Mouse (Mus musculus) midbrain, embryonic 12.5 days (tissue): ENCODE measurements around the gene Synpr. TPM values are rescaled to one million over a fixed set of nuclear protein-coding genes. Genes with fewer than 3 reads are reported as not detected.

Source experiments
- ATAC-seq: fragments of 200-750 bp; cut with Nextera tagmentation; 2 replicates; pipeline ENCODE4 v1.8.0; 2017; ENCODE audit warnings: low read depth, moderate TSS enrichment, moderate library complexity; ENCODE audit not compliant: low FRiP score
- H3K27ac ChIP-seq: fragments of 300-500 bp; sonication (generic); replicated peaks from 2 replicates; pipeline ENCODE4 v1.5.1; 2016; ENCODE audit warnings: mild to moderate bottlenecking
- H3K27me3 ChIP-seq: fragments of 300-500 bp; sonication (generic); 2 replicates; pipeline ENCODE4 v1.6.1; 2016; ENCODE audit warnings: mild to moderate bottlenecking
- H3K36me3 ChIP-seq: fragments of 300-500 bp; sonication (generic); 2 replicates; pipeline ENCODE4 v1.6.1; 2016
- H3K4me1 ChIP-seq: fragments of 300-500 bp; sonication (generic); 2 replicates; pipeline ENCODE4 v1.6.1; 2016
- H3K4me2 ChIP-seq: fragments of 300-500 bp; sonication (generic); replicated peaks from 2 replicates; pipeline ENCODE4 v1.6.1; 2016; ENCODE audit warnings: mild to moderate bottlenecking, moderate library complexity
- H3K4me3 ChIP-seq: fragments of 300-500 bp; sonication (generic); 2 replicates; pipeline ENCODE4 v1.5.1; 2016; ENCODE audit warnings: mild to moderate bottlenecking
- H3K9ac ChIP-seq: fragments of 300-500 bp; sonication (generic); replicated peaks from 2 replicates; pipeline ENCODE4 v1.6.1; 2016; ENCODE audit warnings: mild to moderate bottlenecking, moderate library complexity
- H3K9me3 ChIP-seq: fragments of 300-500 bp; sonication (generic); 2 replicates; pipeline ENCODE4 v1.6.1; 2016; ENCODE audit warnings: mild to moderate bottlenecking
- WGBS: fragments of 180-500 bp; shearing (Covaris S2); methylation state at CpG from one replicate; pipeline ENCODE4 v1.1.7; 2016; 5-methylcytosine and 5-hydroxymethylcytosine counted together
- polyA plus RNA-seq: library from polyadenylated mRNA; unstranded; fragments of >200 nt; fragmentation: Nextera tagmentation; extraction: Ambion mirVana; gene quantifications from 2 replicates; pipeline ENCODE4 v1.2.1, GENCODE M21; 2016

The Synpr gene
- polyA plus RNA-seq, 1 experiment from 2014 or later: 6.2 TPM

GRCm38 (mm10) chr14:13567250-13567649, 282.7 kb downstream of the Synpr start:
- H3K4me3 ChIP-seq: no peak overlapping the region
- no peak for ATAC-seq
- 74% methylated on average over 1 of the region's 1 CpGs for WGBS
- no peak overlapping the region for H3K4me2 ChIP-seq
- H3K36me3 ChIP-seq: no peaks in the 10 kb centered on the region
- H3K27ac ChIP-seq: no peak overlapping the region
- H3K4me1 ChIP-seq: no peaks in the 10 kb centered on the region
- no peaks in the 10 kb centered on the region for H3K27me3 ChIP-seq
- no peak overlapping the region for H3K9ac ChIP-seq
- no peaks in the 10 kb centered on the region for H3K9me3 ChIP-seq

DNA sequence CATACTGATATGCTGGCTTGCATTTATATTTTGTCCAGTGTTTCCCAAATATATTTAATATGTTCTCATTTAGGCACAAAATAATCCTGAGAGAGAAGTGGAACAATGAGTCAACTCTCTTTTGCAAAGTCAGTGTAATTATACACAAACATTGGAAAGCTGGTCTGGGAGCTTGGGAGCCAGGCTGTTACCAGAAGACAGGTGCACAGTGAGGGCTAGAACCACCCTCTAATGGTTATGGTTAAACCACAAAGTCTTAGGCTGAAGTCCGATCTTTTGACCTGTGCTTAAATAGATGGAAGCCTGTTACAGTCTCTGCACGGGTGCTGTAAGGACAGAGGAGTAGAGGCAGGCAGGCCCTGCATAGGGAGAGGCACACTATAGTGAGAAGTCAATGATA, 283.4 kb downstream of the Synpr start:
- WGBS: 75% methylated on average over 2 of the region's 2 CpGs
- Histone ChIP-seq H3K9me3 (no peaks in the 10 kb centered on the region), H3K4me3 (no peak overlapping the region), H3K36me3 (no peaks in the 10 kb centered on the region), H3K27me3 (no peaks in the 10 kb centered on the region), H3K4me2 (no peak overlapping the region), H3K9ac (no peak overlapping the region), H3K4me1 (no peaks in the 10 kb centered on the region), H3K27ac (no peak overlapping the region)
- no peak for ATAC-seq

- ATAC-seq: no peak
- Histone ChIP-seq H3K36me3 (no peaks in the 10 kb centered on the region), H3K4me2 (no peak overlapping the region), H3K9ac (no peak overlapping the region), H3K9me3 (no peaks in the 10 kb centered on the region), H3K27me3 (no peaks in the 10 kb centered on the region), H3K27ac (no peak overlapping the region), H3K4me1 (no peaks in the 10 kb centered on the region), H3K4me3 (no peak overlapping the region)
These were observed 287.4 kb downstream of the Synpr start for GRCm38 (mm10) chr14:13571941-13572340.

- no peak for ATAC-seq
- H3K4me2 ChIP-seq: no peak overlapping the region
- 45% methylated on average over 1 of the region's 1 CpGs for WGBS
These were observed 287.9 kb downstream of the Synpr start for GRCm38 (mm10) chr14:13572530-13572929.

GRCm38 (mm10) chr14:13578101-13578500, 293.5 kb downstream of the Synpr start:
- Histone ChIP-seq H3K9me3 (no peaks in the 10 kb centered on the region), H3K4me2 (no peak overlapping the region), H3K27ac (no peak overlapping the region), H3K36me3 (no peaks in the 10 kb centered on the region), H3K9ac (no peak overlapping the region), H3K4me3 (no peak overlapping the region), H3K27me3 (no peaks in the 10 kb centered on the region), H3K4me1 (no peaks in the 10 kb centered on the region)
- 82% methylated on average over 2 of the region's 2 CpGs for WGBS
- no peak for ATAC-seq

More at GRCm38 (mm10) chr14:13572530-13572929, 287.9 kb downstream of the Synpr start:
- Histone ChIP-seq H3K4me3 (no peak overlapping the region), H3K9ac (no peak overlapping the region), H3K36me3 (no peaks in the 10 kb centered on the region), H3K4me1 (no peaks in the 10 kb centered on the region), H3K27ac (no peak overlapping the region), H3K27me3 (no peaks in the 10 kb centered on the region), H3K9me3 (no peaks in the 10 kb centered on the region)

DNA sequence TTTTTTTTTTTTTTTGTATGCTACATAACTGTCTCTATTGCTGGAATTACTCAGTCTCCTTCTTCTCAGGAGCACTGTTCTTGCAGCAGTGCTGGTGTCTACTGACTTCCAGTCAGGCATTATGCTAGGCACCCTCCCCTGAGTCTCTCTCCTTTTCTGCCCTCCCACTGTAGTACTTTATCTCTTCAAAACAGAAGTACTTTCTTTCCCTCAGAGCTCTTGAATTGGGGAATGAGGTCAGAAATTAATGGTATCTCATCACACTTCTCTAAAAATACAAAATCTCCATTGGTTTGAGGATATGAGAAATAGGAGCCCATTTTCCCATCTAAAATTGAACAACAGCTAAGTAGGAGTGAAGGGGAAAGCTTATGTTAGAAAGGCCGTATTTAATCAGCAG, 294.2 kb downstream of the Synpr start:
- no peaks in the 10 kb centered on the region for H3K36me3 ChIP-seq
- no peak overlapping the region for H3K4me3 ChIP-seq
- H3K4me1 ChIP-seq: no peaks in the 10 kb centered on the region
- ATAC-seq: no peak
- H3K27ac ChIP-seq: no peak overlapping the region
- no peak overlapping the region for H3K9ac ChIP-seq
- 81% methylated on average over 1 of the region's 1 CpGs for WGBS
- H3K4me2 ChIP-seq: no peak overlapping the region
- no peaks in the 10 kb centered on the region for H3K9me3 ChIP-seq
- H3K27me3 ChIP-seq: no peaks in the 10 kb centered on the region

- H3K4me3 ChIP-seq: no peak overlapping the region
- H3K27ac ChIP-seq: no peak overlapping the region
- WGBS: 91% methylated on average over 2 of the region's 2 CpGs
- H3K9ac ChIP-seq: no peak overlapping the region
- no peaks in the 10 kb centered on the region for H3K4me1 ChIP-seq
- no peaks in the 10 kb centered on the region for H3K36me3 ChIP-seq
- H3K27me3 ChIP-seq: no peaks in the 10 kb centered on the region
- ATAC-seq: no peak
- H3K9me3 ChIP-seq: no peaks in the 10 kb centered on the region
- no peak overlapping the region for H3K4me2 ChIP-seq
These were observed 308.9 kb downstream of the Synpr start for GRCm38 (mm10) chr14:13593321-13593940.

GRCm38 (mm10) chr14:13596251-13596650, 311.7 kb downstream of the Synpr start:
- Histone ChIP-seq H3K27me3 (no peaks in the 10 kb centered on the region), H3K27ac (no peak overlapping the region), H3K9ac (no peak overlapping the region), H3K36me3 (no peaks in the 10 kb centered on the region), H3K4me2 (no peak overlapping the region), H3K4me3 (no peak overlapping the region), H3K9me3 (no peaks in the 10 kb centered on the region), H3K4me1 (no peaks in the 10 kb centered on the region)
- 81% methylated on average over 6 of the region's 6 CpGs for WGBS
- no peak for ATAC-seq

DNA sequence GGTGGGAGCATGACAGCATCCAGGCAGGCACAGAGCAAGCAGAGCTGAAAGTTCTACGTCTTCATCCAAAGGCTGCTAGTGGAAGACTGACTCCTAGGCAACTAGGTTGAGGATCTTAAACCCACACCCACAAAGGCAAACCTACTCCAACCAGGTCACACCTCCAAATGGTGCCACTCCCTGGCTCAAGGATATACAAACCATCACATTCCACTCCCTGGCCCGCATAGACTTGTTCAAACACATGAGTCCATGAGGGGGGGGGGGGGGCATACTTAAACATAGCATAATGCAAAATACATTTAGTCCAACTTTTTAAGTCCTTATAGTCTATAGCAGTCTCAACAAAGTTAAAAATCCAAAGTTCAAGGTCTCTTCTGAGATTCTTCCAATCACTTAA, 312.6 kb downstream of the Synpr start:
- H3K4me2 ChIP-seq: no peak overlapping the region
- no peaks in the 10 kb centered on the region for H3K4me1 ChIP-seq
- H3K9me3 ChIP-seq: no peaks in the 10 kb centered on the region
- H3K4me3 ChIP-seq: no peak overlapping the region
- H3K9ac ChIP-seq: no peak overlapping the region
- ATAC-seq: no peak
- H3K36me3 ChIP-seq: no peaks in the 10 kb centered on the region
- WGBS: 89% methylated on average over 2 of the region's 2 CpGs
- no peak overlapping the region for H3K27ac ChIP-seq
- H3K27me3 ChIP-seq: no peaks in the 10 kb centered on the region

DNA sequence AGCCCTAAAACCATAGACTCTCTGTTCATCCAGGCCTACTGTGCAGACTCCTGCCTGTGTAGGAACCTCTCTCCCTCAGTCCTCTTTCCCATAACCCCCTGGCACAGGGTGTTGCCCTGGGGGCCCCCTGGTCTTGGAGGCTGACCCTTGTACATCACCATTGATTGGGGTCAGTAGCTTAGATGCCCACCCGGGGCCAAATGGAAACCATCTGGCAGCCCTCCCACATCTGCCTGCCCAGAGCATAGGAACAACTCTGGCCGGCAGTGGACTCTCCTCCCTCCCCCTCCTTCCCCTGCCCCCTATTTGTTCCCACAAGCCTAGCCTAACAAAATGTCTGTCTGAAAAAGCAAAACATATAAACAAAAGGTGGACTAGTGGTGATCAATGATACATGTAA, 336.0 kb downstream of the Synpr start:
- Histone ChIP-seq H3K9me3 (no peaks in the 10 kb centered on the region), H3K4me1 (no peaks in the 10 kb centered on the region), H3K4me2 (no peak overlapping the region), H3K27ac (no peak overlapping the region), H3K36me3 (no peaks in the 10 kb centered on the region), H3K27me3 (no peaks in the 10 kb centered on the region), H3K4me3 (no peak overlapping the region), H3K9ac (no peak overlapping the region)
- no peak for ATAC-seq
- 43% methylated on average over 2 of the region's 2 CpGs for WGBS

DNA sequence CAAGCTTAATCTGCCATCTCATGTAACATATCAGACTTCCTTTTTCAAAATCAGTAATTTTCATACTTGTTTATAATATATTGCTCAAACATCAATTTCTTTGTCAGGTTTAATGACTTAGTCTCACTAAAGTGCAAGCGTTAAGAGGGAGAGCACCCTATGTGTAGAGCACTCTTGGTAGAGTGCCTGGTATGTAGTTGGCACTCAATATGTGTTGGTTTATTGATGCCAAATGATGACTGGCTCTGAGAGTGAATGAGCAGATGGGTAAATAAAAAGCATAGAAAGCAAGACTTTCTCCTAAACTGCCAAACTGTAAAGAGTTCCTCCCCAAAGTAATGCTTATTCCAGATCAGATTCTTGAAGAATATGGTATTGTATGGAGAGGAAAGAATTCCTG, 365.3 kb downstream of the Synpr start:
- H3K4me3 ChIP-seq: no peak overlapping the region
- H3K27me3 ChIP-seq: no peaks in the 10 kb centered on the region
- no peaks in the 10 kb centered on the region for H3K36me3 ChIP-seq
- no peak overlapping the region for H3K9ac ChIP-seq
- H3K27ac ChIP-seq: no peak overlapping the region
- peaks cover 11% of the 10 kb centered on the region; the same call in 1 of the 2 replicates for H3K4me1 ChIP-seq
- no peaks in the 10 kb centered on the region for H3K9me3 ChIP-seq
- ATAC-seq: no peak
- WGBS: 98% methylated on average over 1 of the region's 1 CpGs
- H3K4me2 ChIP-seq: no peak overlapping the region

- peak; percentile 83 for ATAC-seq
- Histone ChIP-seq H3K27me3 (no peaks in the 10 kb centered on the region), H3K4me1 (peaks cover 11% of the 10 kb centered on the region; the same call in 1 of the 2 replicates), H3K9ac (no peak overlapping the region), H3K4me2 (no peak overlapping the region), H3K9me3 (no peaks in the 10 kb centered on the region), H3K36me3 (no peaks in the 10 kb centered on the region), H3K4me3 (no peak overlapping the region), H3K27ac (0 out of 2 replicates have a peak overlapping the region, but pooled peaks have one; percentile 56)
- whole genome bisulfite sequencing: 74% methylated on average over 1 of the region's 1 CpGs
These were observed 366.5 kb downstream of the Synpr start for GRCm38 (mm10) chr14:13651039-13651438.
